Mouse (Mus musculus): ENCODE data around the gene Myh11. TPM values are rescaled to one million over a fixed set of nuclear protein-coding genes. Genes with fewer than 3 reads are reported as not detected.

Gene Myh11
- total and polyA plus RNA-seq, 3 experiments = 16.9 to 34.4 (median 31.7) TPM

- no peak overlapping the region for H3K27ac ChIP-seq
- no peak overlapping the region for H3K4me3 ChIP-seq
- TF ChIP-seq POLR2A (IDR thresholded peaks at IDR 0.05; ENCODE audit: insufficient read depth, low read depth, low read length) = no peak
- no peak for TF ChIP-seq EP300 (IDR thresholded peaks at IDR 0.05; ENCODE audit: insufficient read depth, low read depth, low read length)
- TF ChIP-seq CTCF (IDR thresholded peaks at IDR 0.05) = no peak
- H3K9ac ChIP-seq (ENCODE audit: low read depth, low read length) = no peak overlapping the region
- intact Hi-C loops (cut with DNase I) = loop anchor here (5.0 kb wide), 1 partner anchor 69 kb away; no protein-coding TSS in a partner anchor
- H3K27me3 ChIP-seq (ENCODE audit: control insufficient read depth, insufficient read depth, low read length) = no peaks in the 10 kb centered on the region
- DNase-seq = no peak
- H3K36me3 ChIP-seq (ENCODE audit: control insufficient read depth, insufficient read depth, low read length) = peaks cover 16% of the 10 kb centered on the region
- H3K79me2 ChIP-seq (replicated peaks; ENCODE audit: control insufficient read depth, insufficient read depth, low read length) = no peaks in the 10 kb centered on the region; the same call in 1 of the 2 replicates
- no peaks in the 10 kb centered on the region; the same call in none of the 2 replicates for H3K4me1 ChIP-seq (ENCODE audit: control insufficient read depth, insufficient read depth, low read length)
- 93% methylated on average over 1 of the region's 1 CpGs for WGBS
These were observed 15.3 kb upstream of the Myh11 start for GRCm38 (mm10) chr16:14306451-14306850.

GRCm38 (mm10) chr16:14304791-14305190 lies 13.6 kb upstream of the Myh11 start:
- Histone ChIP-seq H3K36me3 (ENCODE audit: control insufficient read depth, insufficient read depth, low read length) (peaks cover 15% of the 10 kb centered on the region), H3K27me3 (ENCODE audit: control insufficient read depth, insufficient read depth, low read length) (no peaks in the 10 kb centered on the region), H3K9ac (ENCODE audit: low read depth, low read length) (no peak overlapping the region), H3K4me3 (no peak overlapping the region), H3K27ac (no peak overlapping the region), H3K79me2 (replicated peaks; ENCODE audit: control insufficient read depth, insufficient read depth, low read length) (no peaks in the 10 kb centered on the region; the same call in 1 of the 2 replicates), H3K4me1 (ENCODE audit: control insufficient read depth, insufficient read depth, low read length) (no peaks in the 10 kb centered on the region; the same call in none of the 2 replicates)
- no peak for TF ChIP-seq EP300 (IDR thresholded peaks at IDR 0.05; ENCODE audit: insufficient read depth, low read depth, low read length)
- WGBS = 76% methylated on average over 3 of the region's 3 CpGs
- intact Hi-C loops (cut with DNase I) = loop anchor here (5.0 kb wide), 1 partner anchor 67 kb away; no protein-coding TSS in a partner anchor
- DNase-seq = no peak

- H3K4me1 ChIP-seq (ENCODE audit: control insufficient read depth, insufficient read depth, low read length) = no peaks in the 10 kb centered on the region; the same call in none of the 2 replicates
- H3K36me3 ChIP-seq (ENCODE audit: control insufficient read depth, insufficient read depth, low read length) = peaks cover 12% of the 10 kb centered on the region
- H3K9ac ChIP-seq (ENCODE audit: low read depth, low read length) = no peak overlapping the region
- no peak overlapping the region for H3K27ac ChIP-seq
- no peaks in the 10 kb centered on the region; the same call in 1 of the 2 replicates for H3K79me2 ChIP-seq (replicated peaks; ENCODE audit: control insufficient read depth, insufficient read depth, low read length)
- no peak overlapping the region for H3K4me3 ChIP-seq
- intact Hi-C loops (cut with DNase I) = no loop called here
- H3K27me3 ChIP-seq (ENCODE audit: control insufficient read depth, insufficient read depth, low read length) = no peaks in the 10 kb centered on the region
- TF ChIP-seq POLR2A (IDR thresholded peaks at IDR 0.05; ENCODE audit: insufficient read depth, low read depth, low read length) (no peak), CTCF (IDR thresholded peaks at IDR 0.05) (no peak), EP300 (IDR thresholded peaks at IDR 0.05; ENCODE audit: insufficient read depth, low read depth, low read length) (no peak)
- DNase-seq = no peak
- WGBS = 61% methylated on average over 7 of the region's 7 CpGs
These were observed 12.5 kb upstream of the Myh11 start for GRCm38 (mm10) chr16:14303676-14304075.

- TF ChIP-seq CTCF (IDR thresholded peaks at IDR 0.05) (no peak), EP300 (IDR thresholded peaks at IDR 0.05; ENCODE audit: insufficient read depth, low read depth, low read length) (no peak), POLR2A (IDR thresholded peaks at IDR 0.05; ENCODE audit: insufficient read depth, low read depth, low read length) (no peak)
- no peak overlapping the region for H3K27ac ChIP-seq
- H3K79me2 ChIP-seq (replicated peaks; ENCODE audit: control insufficient read depth, insufficient read depth, low read length) = no peaks in the 10 kb centered on the region; the same call in 1 of the 2 replicates
- no peak overlapping the region for H3K4me3 ChIP-seq
- H3K9ac ChIP-seq (ENCODE audit: low read depth, low read length) = no peak overlapping the region
- H3K27me3 ChIP-seq (ENCODE audit: control insufficient read depth, insufficient read depth, low read length) = no peaks in the 10 kb centered on the region
- peaks cover 12% of the 10 kb centered on the region for H3K36me3 ChIP-seq (ENCODE audit: control insufficient read depth, insufficient read depth, low read length)
- no peak for DNase-seq
- intact Hi-C loops (cut with DNase I) = no loop called here
- no peaks in the 10 kb centered on the region; the same call in none of the 2 replicates for H3K4me1 ChIP-seq (ENCODE audit: control insufficient read depth, insufficient read depth, low read length)
- WGBS = 87% methylated on average over 2 of the region's 2 CpGs
These were observed 12.0 kb upstream of the Myh11 start for GRCm38 (mm10) chr16:14303148-14303547.

- no peak for DNase-seq
- Histone ChIP-seq H3K36me3 (ENCODE audit: control insufficient read depth, insufficient read depth, low read length) (no peaks in the 10 kb centered on the region), H3K79me2 (replicated peaks; ENCODE audit: control insufficient read depth, insufficient read depth, low read length) (no peaks in the 10 kb centered on the region), H3K4me1 (ENCODE audit: control insufficient read depth, insufficient read depth, low read length) (no peaks in the 10 kb centered on the region), H3K9ac (ENCODE audit: low read depth, low read length) (no peak overlapping the region), H3K4me3 (no peak overlapping the region), H3K27ac (no peak overlapping the region), H3K27me3 (ENCODE audit: control insufficient read depth, insufficient read depth, low read length) (no peaks in the 10 kb centered on the region)
- WGBS = 59% methylated on average over 4 of the region's 4 CpGs
- intact Hi-C loops (cut with DNase I) = no loop called here
- TF ChIP-seq EP300 (IDR thresholded peaks at IDR 0.05; ENCODE audit: insufficient read depth, low read depth, low read length) (no peak), POLR2A (IDR thresholded peaks at IDR 0.05; ENCODE audit: insufficient read depth, low read depth, low read length) (no peak), CTCF (IDR thresholded peaks at IDR 0.05) (no peak)
These were observed 7.3 kb upstream of the Myh11 start for GRCm38 (mm10) chr16:14298461-14298860.

- H3K4me1 ChIP-seq (ENCODE audit: control insufficient read depth, insufficient read depth, low read length) = no peaks in the 10 kb centered on the region
- TF ChIP-seq EP300 (IDR thresholded peaks at IDR 0.05; ENCODE audit: insufficient read depth, low read depth, low read length) (no peak), POLR2A (IDR thresholded peaks at IDR 0.05; ENCODE audit: insufficient read depth, low read depth, low read length) (no peak), CTCF (IDR thresholded peaks at IDR 0.05) (no peak)
- no peak overlapping the region for H3K4me3 ChIP-seq
- WGBS = 92% methylated on average over 4 of the region's 4 CpGs
- DNase-seq = no peak
- H3K27ac ChIP-seq = no peak overlapping the region
- H3K79me2 ChIP-seq (replicated peaks; ENCODE audit: control insufficient read depth, insufficient read depth, low read length) = no peaks in the 10 kb centered on the region
- intact Hi-C loops (cut with DNase I) = no loop called here
- no peaks in the 10 kb centered on the region for H3K27me3 ChIP-seq (ENCODE audit: control insufficient read depth, insufficient read depth, low read length)
- no peak overlapping the region for H3K9ac ChIP-seq (ENCODE audit: low read depth, low read length)
- no peaks in the 10 kb centered on the region for H3K36me3 ChIP-seq (ENCODE audit: control insufficient read depth, insufficient read depth, low read length)
These were observed 6.6 kb upstream of the Myh11 start for GRCm38 (mm10) chr16:14297746-14298145.
